In the genomic region with DNA sequence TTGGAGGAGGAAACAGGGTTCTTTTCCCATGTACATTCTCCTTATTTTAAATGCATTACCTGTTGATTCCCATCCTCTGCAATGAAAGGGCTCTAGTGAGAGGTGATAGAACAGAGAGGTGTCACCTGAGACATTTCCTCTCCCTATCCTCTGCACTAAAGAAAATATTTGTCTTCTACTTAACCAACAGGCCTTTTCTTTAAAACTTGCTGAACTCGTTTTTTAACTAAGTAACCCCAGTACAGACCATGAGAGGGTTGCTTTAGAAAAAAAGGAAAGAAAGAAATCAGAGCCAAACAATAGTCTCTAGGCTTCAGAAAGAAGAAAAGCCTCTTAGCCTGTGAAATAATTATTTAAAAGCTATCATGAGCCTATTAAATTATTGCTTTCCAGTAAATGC, we compare ENCODE assay signal across 13 mouse cellular contexts. TPM values are rescaled to one million over a fixed set of nuclear protein-coding genes. Genes with fewer than 3 reads are reported as not detected.
"Had no signal": no experiment of that assay in that cellular context is flagged by ENCODE, and none has a peak within 500 bp of the region (broad histone marks: within the 10 kb centered on the region; RNA-seq: fewer than 3 reads in every experiment).

No protein-coding gene starts in this region.

- H3K4me2 ChIP-seq: limb, embryonic 15.5 days; liver, embryonic 12.5 days; midbrain, embryonic 11.5 days; midbrain, embryonic 15.5 days had no signal

- ATAC-seq: liver, embryonic 12.5 days; midbrain, embryonic 15.5 days had no signal

- DNase-seq: kidney, adult 18-20 months; kidney, postnatal 10 days; kidney, postnatal 4 days; lung, postnatal 36 days; right cerebral cortex, adult 18-20 months; right cerebral cortex, postnatal 25 days; thymus, postnatal 4 days had no signal

- H3K27me3 ChIP-seq: limb, embryonic 15.5 days; midbrain, embryonic 15.5 days had no signal

- H3K4me3 ChIP-seq: left cerebral cortex, adult 2 months; limb, embryonic 15.5 days; liver, embryonic 12.5 days; midbrain, embryonic 15.5 days had no signal

- H3K9ac ChIP-seq: limb, embryonic 15.5 days; liver, embryonic 12.5 days; midbrain, embryonic 15.5 days had no signal

- H3K27ac ChIP-seq: left cerebral cortex, adult 2 months; limb, embryonic 15.5 days; liver, embryonic 12.5 days; midbrain, embryonic 15.5 days had no signal

- H3K4me1 ChIP-seq: limb, embryonic 15.5 days; liver, embryonic 12.5 days; midbrain, embryonic 15.5 days had no signal

- H3K36me3 ChIP-seq: limb, embryonic 15.5 days; liver, embryonic 12.5 days; midbrain, embryonic 15.5 days had no signal

- H3K9me3 ChIP-seq: limb, embryonic 15.5 days; liver, embryonic 12.5 days; midbrain, embryonic 15.5 days had no signal

RNA-seq across cellular contexts. Expression of a gene that starts 11.2 kb away (rescaled TPM):
- total RNA-seq: megakaryocyte, adult 5-6 weeks had no signal
